Comparison of ENCODE assay signal across 8 mouse cellular contexts in genomic region chr3:98013086-98013400, GRCm38 (mm10). TPM values are rescaled to one million over a fixed set of nuclear protein-coding genes. Genes with fewer than 3 reads are reported as not detected.
DNase-seq lines count a peak whose midpoint lies in the region; ATAC-seq and TF ChIP-seq lines count a peak whose summit lies in the region.

No protein-coding gene starts in this region.

- no peak for DNase-seq in lung, adult 2 months
- no peak for DNase-seq in lung, postnatal 14 days
- no peak for DNase-seq in limb, embryonic 10.5 days (ENCODE audit: low spot score)
- DNase-seq in cerebellum, postnatal 10 days: no peak
- DNase-seq in urinary bladder, postnatal 10 days (ENCODE audit: low spot score): no peak
- no peak for DNase-seq in left cerebral cortex, postnatal 10 days (ENCODE audit: extremely low spot score in 1 of 2, low spot score in 2 of 2)

- no peak for TF ChIP-seq CTCF in lung, adult 2 months (IDR thresholded peaks at IDR 0.05; ENCODE audit: insufficient read depth, low read length)

- H3K27ac ChIP-seq in embryonic facial prominence, embryonic 15.5 days (replicated peaks): 0 out of 2 replicates have a peak overlapping the region, but pooled peaks have one; percentile 24
- peak overlapping the region; percentile 98 for H3K27ac ChIP-seq in limb, embryonic 10.5 days
- H3K27ac ChIP-seq in neural tube, embryonic 13.5 days (replicated peaks): no peak overlapping the region

- H3K9ac ChIP-seq in embryonic facial prominence, embryonic 15.5 days: peak overlapping the region; percentile 37; the same call in 1 of the 2 replicates
- peak overlapping the region; percentile 47 for H3K9ac ChIP-seq in neural tube, embryonic 13.5 days

- no peak for TF ChIP-seq POLR2A in lung, adult 2 months (IDR thresholded peaks at IDR 0.05; ENCODE audit: borderline replicate concordance, extremely low read depth, low read depth, low read length)

- H3K4me2 ChIP-seq in embryonic facial prominence, embryonic 15.5 days (replicated peaks): peak overlapping the region; percentile 58
- peak overlapping the region; percentile 85 for H3K4me2 ChIP-seq in neural tube, embryonic 13.5 days

- intact Hi-C loops in left cerebral cortex, postnatal 10 days (cut with DNase I): loop anchor here (5.0 kb wide), 1 partner anchor 71 kb away; no protein-coding TSS in a partner anchor

- H3K27me3 ChIP-seq in embryonic facial prominence, embryonic 15.5 days: no peaks in the 10 kb centered on the region
- 0 out of 2 replicates have a peak, but pooled peaks cover 4% of the 10 kb centered on the region for H3K27me3 ChIP-seq in limb, embryonic 10.5 days (ENCODE audit: low read depth, poor library complexity, severe bottlenecking)
- no peaks in the 10 kb centered on the region; the same call in 1 of the 2 replicates for H3K27me3 ChIP-seq in neural tube, embryonic 13.5 days

- no peak for ATAC-seq in embryonic facial prominence, embryonic 15.5 days (ENCODE audit: insufficient number of reproducible peaks, low FRiP score, low TSS enrichment, low read depth)
- ATAC-seq in neural tube, embryonic 13.5 days (ENCODE audit: low read depth): no peak; the same call in 1 of the 2 replicates

- no peaks in the 10 kb centered on the region for H3K36me3 ChIP-seq in embryonic facial prominence, embryonic 15.5 days
- H3K36me3 ChIP-seq in limb, embryonic 10.5 days: no peaks in the 10 kb centered on the region
- H3K36me3 ChIP-seq in neural tube, embryonic 13.5 days: no peaks in the 10 kb centered on the region

- peaks cover 10% of the 10 kb centered on the region; the same call in 1 of the 2 replicates for H3K4me1 ChIP-seq in lung, adult 2 months (ENCODE audit: control insufficient read depth, insufficient read depth, low read length)
- H3K4me1 ChIP-seq in embryonic facial prominence, embryonic 15.5 days: peaks cover 34% of the 10 kb centered on the region
- H3K4me1 ChIP-seq in limb, embryonic 10.5 days: peaks cover 49% of the 10 kb centered on the region
- H3K4me1 ChIP-seq in neural tube, embryonic 13.5 days (replicated peaks): peaks cover 37% of the 10 kb centered on the region

- no peaks in the 10 kb centered on the region for H3K9me3 ChIP-seq in embryonic facial prominence, embryonic 15.5 days (replicated peaks)
- H3K9me3 ChIP-seq in limb, embryonic 10.5 days (replicated peaks): no peaks in the 10 kb centered on the region
- no peaks in the 10 kb centered on the region for H3K9me3 ChIP-seq in neural tube, embryonic 13.5 days

- under 1% methylated on average over 18 of the region's 18 CpGs for WGBS in lung, adult 2 months
- WGBS in embryonic facial prominence, embryonic 15.5 days: under 1% methylated on average over 18 of the region's 18 CpGs
- WGBS in limb, embryonic 10.5 days: 2% methylated on average over 18 of the region's 18 CpGs
- WGBS in neural tube, embryonic 13.5 days: under 1% methylated on average over 18 of the region's 18 CpGs

- peak overlapping the region; percentile 72 for H3K4me3 ChIP-seq in lung, adult 2 months (replicated peaks; ENCODE audit: extremely low read depth, low read depth, low read length)
- peak overlapping the region; percentile 96 for H3K4me3 ChIP-seq in embryonic facial prominence, embryonic 15.5 days (replicated peaks)
- H3K4me3 ChIP-seq in limb, embryonic 10.5 days: peak overlapping the region; percentile 98
- peak overlapping the region; percentile 68 for H3K4me3 ChIP-seq in neural tube, embryonic 13.5 days

RNA-seq across cellular contexts. Expression of gene Notch2, which starts 0.3 kb away (rescaled TPM):
- 43.0 and 48.7 TPM in 2 replicates for polyA plus RNA-seq in lung, adult 2 months (2012; rRNA removed)
- polyA plus RNA-seq in embryonic facial prominence, embryonic 15.5 days (2015; fragmentation: Nextera tagmentation; extraction: Ambion mirVana): 30.6 and 31.8 TPM in 2 replicates
- polyA plus RNA-seq in limb, embryonic 10.5 days (2016; fragmentation: Nextera tagmentation; extraction: Ambion mirVana): 22.7 and 29.6 TPM in 2 replicates
- polyA plus RNA-seq in neural tube, embryonic 13.5 days (2015; fragmentation: Nextera tagmentation; extraction: Ambion mirVana): 11.2 and 14.1 TPM in 2 replicates
- 10 to 100 TPM; 15.5 to 17.9 TPM for total RNA-seq in left cerebral cortex, postnatal 10 days (2021)
